Comparison of ENCODE assay signal across 13 mouse cellular contexts in the genomic region with DNA sequence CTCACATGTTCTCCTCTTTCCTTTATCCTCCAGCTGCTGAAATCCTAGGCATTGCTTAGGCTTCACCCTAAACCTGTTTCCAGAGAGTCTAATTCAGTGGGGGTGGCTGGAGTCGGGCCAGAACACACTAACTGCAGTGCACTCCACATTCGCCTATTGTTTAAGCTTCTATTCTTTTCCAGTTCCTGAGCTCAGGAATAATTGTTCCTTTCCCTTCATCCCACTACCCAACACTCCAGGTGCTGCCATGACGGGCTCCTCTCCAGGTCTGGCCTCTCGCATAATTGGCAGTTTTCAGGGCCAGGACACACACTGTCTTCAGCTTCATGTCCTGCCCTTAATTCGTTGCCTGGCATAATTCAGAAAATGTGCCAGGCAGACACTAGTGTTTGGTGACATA.
DNase-seq lines count a peak whose midpoint lies in the region.
"Had no signal": no experiment of that assay in that cellular context is flagged by ENCODE, and none has a peak within 500 bp of the region (broad histone marks: within the 10 kb centered on the region; RNA-seq: fewer than 3 reads in every experiment).

No protein-coding gene starts in this region.

- DNase-seq in cerebellum, postnatal 10 days = peak; percentile 79 to 82
- DNase-seq in cerebellum, adult 9-11 months = no peak
- peak; percentile 2 to 5 for DNase-seq in layer of hippocampus, postnatal 14 days (ENCODE audit: low spot score in 2 of 2)
- DNase-seq in layer of hippocampus, adult 9-10 months (ENCODE audit: low spot score) = no peak
- DNase-seq in left cerebral cortex, adult 9 months (ENCODE audit: low spot score in 2 of 2) = peak; percentile 3
- peak; percentile 10 for DNase-seq in right cerebral cortex, postnatal 4 days
- DNase-seq in T-cell, adult 2 months (ENCODE audit: low spot score) = no peak
- DNase-seq in thymus, postnatal 36 days = no peak
- DNase-seq: adrenal gland, postnatal 14 days; heart, adult 11 months; heart, postnatal 36 days; lung, postnatal 4 days; thymus, postnatal 14 days had no signal

Comparison
In these comparisons a context has a peak if more than half of its experiments do, and no peak if none do; other contexts are left out.
1. DNase-seq: peak in cerebellum, postnatal 10 days (2 of 2), layer of hippocampus, postnatal 14 days (2 of 2), left cerebral cortex, adult 9 months (2 of 2) and right cerebral cortex, postnatal 4 days (single experiment); none in cerebellum, adult 9-11 months (single experiment), layer of hippocampus, adult 9-10 months (single experiment), T-cell, adult 2 months (single experiment) and thymus, postnatal 36 days (0 of 2).